Mouse (Mus musculus): Measurements from ENCODE around the gene Med14.

DNA sequence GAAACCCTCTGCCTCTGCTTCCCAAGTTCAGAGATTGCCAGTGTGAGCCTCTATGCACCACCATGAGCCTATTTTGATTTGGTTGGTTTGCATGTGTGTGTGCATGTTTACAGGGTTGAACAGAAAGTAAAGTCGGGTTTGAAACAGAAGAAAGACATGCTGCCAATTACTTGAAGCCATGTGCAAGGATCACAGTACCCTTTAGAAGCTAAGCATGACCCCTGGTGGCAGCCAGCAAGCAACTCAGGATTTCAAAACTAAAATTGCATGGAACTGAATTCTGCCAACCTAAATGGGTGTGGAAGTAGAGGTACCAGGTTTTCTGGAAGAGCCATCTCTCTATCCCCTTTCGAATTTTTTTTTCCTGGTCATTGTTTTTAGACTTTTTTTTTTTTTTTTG is 33.0 kb upstream of the Med14 start:
- TF ChIP-seq CHD2 (IDR thresholded peaks at IDR 0.05; ENCODE audit: low read depth, low read length), result no peak
- no peak for TF ChIP-seq ZC3H11A (IDR thresholded peaks at IDR 0.05; ENCODE audit: borderline replicate concordance, low read depth, low read length)
- TF ChIP-seq HCFC1 (IDR thresholded peaks at IDR 0.05; ENCODE audit: borderline replicate concordance, insufficient read depth, low read length), result no peak
- TF ChIP-seq MAFK (IDR thresholded peaks at IDR 0.05; ENCODE audit: insufficient read depth, low read depth, low read length), result no peak

All from ES-E14 (cell line).